Mouse (Mus musculus) lung, embryonic 14.5 days (tissue): Measurements from ENCODE around the gene Mepe. TPM values are rescaled to one million over a fixed set of nuclear protein-coding genes. Genes with fewer than 3 reads are reported as not detected.

Experiments
- ATAC-seq: fragments of 200-750 bp; cut with Nextera tagmentation; 2 replicates; pipeline ENCODE4 v1.8.0; 2017; ENCODE audit warnings: mild to moderate bottlenecking, moderate TSS enrichment, moderate library complexity; ENCODE audit not compliant: insufficient read depth
- DNase-seq: peaks from one replicate; pipeline ENCODE4 v3.0.0-alpha.2; 2015
- H3K27ac ChIP-seq: fragments of 300-500 bp; sonication (generic); 2 replicates; pipeline ENCODE4 v1.5.1; 2014; ENCODE audit warnings: low read depth, mild to moderate bottlenecking, moderate library complexity
- H3K27me3 ChIP-seq: fragments of 300-500 bp; sonication (generic); 2 replicates; pipeline ENCODE4 v1.6.1; 2014; ENCODE audit warnings: low read length, control low read depth; ENCODE audit not compliant: insufficient read depth
- H3K36me3 ChIP-seq: fragments of 300-500 bp; sonication (generic); 2 replicates; pipeline ENCODE4 v1.6.1; 2014; ENCODE audit warnings: control low read depth; ENCODE audit not compliant: insufficient read depth
- H3K4me1 ChIP-seq: fragments of 300-500 bp; sonication (generic); 2 replicates; pipeline ENCODE4 v1.6.1; 2014; ENCODE audit warnings: antibody characterized with exemption, control low read depth; ENCODE audit not compliant: insufficient read depth
- H3K4me2 ChIP-seq: fragments of 300-500 bp; sonication (generic); 2 replicates; pipeline ENCODE4 v1.6.1; 2014; ENCODE audit warnings: mild to moderate bottlenecking
- H3K4me3 ChIP-seq: fragments of 300-500 bp; sonication (generic); 2 replicates; pipeline ENCODE4 v1.5.1; 2014; ENCODE audit warnings: low read depth, low read length
- H3K9ac ChIP-seq: fragments of 300-500 bp; sonication (generic); 2 replicates; pipeline ENCODE4 v1.6.1; 2014
- H3K9me3 ChIP-seq: fragments of 300-500 bp; sonication (generic); 2 replicates; pipeline ENCODE4 v1.6.1; 2016; ENCODE audit warnings: low read depth, low read length, control low read depth
- CTCF ChIP-seq: IDR thresholded peaks from 2 replicates; pipeline ENCODE4 v1.5.1; 2016; ENCODE audit warnings: antibody characterized with exemption, low read depth
- WGBS: fragments of 180-500 bp; shearing (Covaris S2); extraction: QIAGEN DNeasy Blood & Tissue Kit; methylation state at CpG from one replicate; pipeline ENCODE4 v1.1.7; 2014; 5-methylcytosine and 5-hydroxymethylcytosine counted together
- polyA plus RNA-seq: library from polyadenylated mRNA; unstranded; fragments of >200 nt; fragmentation: Nextera tagmentation; extraction: Ambion mirVana; gene quantifications from 2 replicates; pipeline ENCODE4 v1.2.1, GENCODE M21; 2014

Gene Mepe
- polyA plus RNA-seq, 1 experiment from 2014 or later, result not detected

GRCm38 (mm10) chr5:104373648-104374307 is 48.6 kb downstream of the Mepe start:
- no peak overlapping the region for H3K4me3 ChIP-seq
- WGBS, result 75% methylated on average over 4 of the region's 4 CpGs
- H3K4me1 ChIP-seq, result peaks cover 13% of the 10 kb centered on the region; the same call in 1 of the 2 replicates
- TF ChIP-seq CTCF, result no peak
- H3K27ac ChIP-seq, result 0 out of 2 replicates have a peak overlapping the region, but pooled peaks have one; percentile 12
- no peak overlapping the region for H3K4me2 ChIP-seq
- DNase-seq, result no peak
- H3K9ac ChIP-seq, result no peak overlapping the region
- no peaks in the 10 kb centered on the region for H3K36me3 ChIP-seq
- ATAC-seq, result peak; percentile 31; the same call in 1 of the 2 replicates
- H3K9me3 ChIP-seq, result no peaks in the 10 kb centered on the region
- H3K27me3 ChIP-seq, result no peaks in the 10 kb centered on the region

- DNase-seq (peak; percentile 86), ATAC-seq (peak; percentile 80; the same call in 1 of the 2 replicates)
- H3K4me1 ChIP-seq, result peaks cover 13% of the 10 kb centered on the region; the same call in 1 of the 2 replicates
- H3K27ac ChIP-seq, result 0 out of 2 replicates have a peak overlapping the region, but pooled peaks have one; percentile 12
- H3K4me3 ChIP-seq, result no peak overlapping the region
- H3K9me3 ChIP-seq, result no peaks in the 10 kb centered on the region
- H3K27me3 ChIP-seq, result no peaks in the 10 kb centered on the region
- no peaks in the 10 kb centered on the region for H3K36me3 ChIP-seq
- no peak overlapping the region for H3K9ac ChIP-seq
- H3K4me2 ChIP-seq, result no peak overlapping the region
- TF ChIP-seq CTCF, result no peak
- WGBS, result 27% methylated on average over 6 of the region's 6 CpGs
These were observed 49.2 kb downstream of the Mepe start for GRCm38 (mm10) chr5:104374308-104374660.

GRCm38 (mm10) chr5:104375132-104375531 is 50.0 kb downstream of the Mepe start:
- no peak for TF ChIP-seq CTCF
- DNase-seq (no peak), ATAC-seq (no peak)
- H3K4me3 ChIP-seq, result no peak overlapping the region
- H3K4me1 ChIP-seq, result peaks cover 13% of the 10 kb centered on the region; the same call in 1 of the 2 replicates
- H3K9ac ChIP-seq, result no peak overlapping the region
- H3K4me2 ChIP-seq, result no peak overlapping the region
- no peaks in the 10 kb centered on the region for H3K9me3 ChIP-seq
- no peaks in the 10 kb centered on the region for H3K36me3 ChIP-seq
- no peak overlapping the region for H3K27ac ChIP-seq
- H3K27me3 ChIP-seq, result no peaks in the 10 kb centered on the region
- WGBS, result 61% methylated on average over 2 of the region's 2 CpGs

GRCm38 (mm10) chr5:104376890-104377289 is 51.8 kb downstream of the Mepe start:
- H3K27me3 ChIP-seq, result no peaks in the 10 kb centered on the region
- no peak overlapping the region for H3K4me2 ChIP-seq
- H3K9me3 ChIP-seq, result no peaks in the 10 kb centered on the region
- no peak for DNase-seq
- WGBS, result 69% methylated on average over 1 of the region's 1 CpGs
- no peak for TF ChIP-seq CTCF
- H3K36me3 ChIP-seq, result no peaks in the 10 kb centered on the region
- H3K4me1 ChIP-seq, result peaks cover 13% of the 10 kb centered on the region; the same call in 1 of the 2 replicates
- ATAC-seq, result no peak
- no peak overlapping the region for H3K9ac ChIP-seq
- H3K4me3 ChIP-seq, result no peak overlapping the region
- H3K27ac ChIP-seq, result no peak overlapping the region

- Histone ChIP-seq H3K4me3 (no peak overlapping the region), H3K9ac (no peak overlapping the region), H3K27me3 (no peaks in the 10 kb centered on the region), H3K9me3 (no peaks in the 10 kb centered on the region), H3K36me3 (no peaks in the 10 kb centered on the region), H3K4me2 (no peak overlapping the region), H3K27ac (no peak overlapping the region), H3K4me1 (no peaks in the 10 kb centered on the region)
- DNase-seq (no peak), ATAC-seq (no peak)
- WGBS, result 81% methylated on average over 1 of the region's 1 CpGs
- TF ChIP-seq CTCF, result no peak
These were observed 55.4 kb downstream of the Mepe start for GRCm38 (mm10) chr5:104380574-104380973.

DNA sequence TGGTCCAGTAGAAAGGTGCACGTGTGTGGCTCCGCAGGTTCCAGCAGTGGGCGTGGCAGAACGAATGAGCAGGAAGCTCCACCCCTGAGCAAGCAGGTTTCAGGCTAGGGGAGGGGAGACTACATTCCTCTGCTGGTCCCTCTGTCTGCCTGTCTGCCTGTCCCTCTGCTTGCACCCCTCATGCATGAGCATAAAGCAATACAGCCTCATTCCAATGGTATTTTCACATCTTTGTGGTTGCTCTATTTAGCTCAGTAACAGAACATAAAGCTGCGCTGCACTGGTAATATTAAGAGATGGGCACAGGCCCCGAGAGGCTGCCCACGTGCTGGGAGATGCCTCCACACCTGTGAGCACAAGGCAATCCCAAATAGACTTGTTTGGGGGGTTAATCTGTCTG is 56.5 kb downstream of the Mepe start:
- no peak for ATAC-seq
- no peaks in the 10 kb centered on the region for H3K4me1 ChIP-seq
- H3K9ac ChIP-seq, result no peak overlapping the region
- DNase-seq, result no peak
- no peak overlapping the region for H3K27ac ChIP-seq
- TF ChIP-seq CTCF, result no peak
- no peaks in the 10 kb centered on the region for H3K36me3 ChIP-seq
- H3K9me3 ChIP-seq, result no peaks in the 10 kb centered on the region
- H3K4me2 ChIP-seq, result no peak overlapping the region
- WGBS, result 75% methylated on average over 3 of the region's 7 CpGs
- no peak overlapping the region for H3K4me3 ChIP-seq
- H3K27me3 ChIP-seq, result no peaks in the 10 kb centered on the region

- DNase-seq (no peak), ATAC-seq (no peak)
- 90% methylated on average over 7 of the region's 7 CpGs for WGBS
- no peak overlapping the region for H3K4me3 ChIP-seq
- H3K4me2 ChIP-seq, result no peak overlapping the region
- no peaks in the 10 kb centered on the region for H3K27me3 ChIP-seq
- TF ChIP-seq CTCF, result no peak
- H3K27ac ChIP-seq, result no peak overlapping the region
- H3K9ac ChIP-seq, result no peak overlapping the region
- no peaks in the 10 kb centered on the region for H3K36me3 ChIP-seq
- H3K4me1 ChIP-seq, result no peaks in the 10 kb centered on the region
- no peaks in the 10 kb centered on the region for H3K9me3 ChIP-seq
These were observed 59.4 kb downstream of the Mepe start for GRCm38 (mm10) chr5:104384540-104384939.

- Histone ChIP-seq H3K9ac (no peak overlapping the region), H3K27me3 (no peaks in the 10 kb centered on the region), H3K36me3 (no peaks in the 10 kb centered on the region), H3K9me3 (no peaks in the 10 kb centered on the region), H3K4me3 (no peak overlapping the region), H3K27ac (no peak overlapping the region), H3K4me1 (no peaks in the 10 kb centered on the region), H3K4me2 (no peak overlapping the region)
- no peak for TF ChIP-seq CTCF
- ATAC-seq (no peak), DNase-seq (no peak)
- 92% methylated on average over 16 of the region's 16 CpGs for WGBS
These were observed 60.4 kb downstream of the Mepe start for GRCm38 (mm10) chr5:104385521-104385920.
